Mouse (Mus musculus): ENCODE results near the gene Coro1a. TPM values are rescaled to one million over a fixed set of nuclear protein-coding genes. Genes with fewer than 3 reads are reported as not detected.

Gene Coro1a
- polyA plus RNA-seq, 1 experiment from 2014 or later = 120 TPM

DNA sequence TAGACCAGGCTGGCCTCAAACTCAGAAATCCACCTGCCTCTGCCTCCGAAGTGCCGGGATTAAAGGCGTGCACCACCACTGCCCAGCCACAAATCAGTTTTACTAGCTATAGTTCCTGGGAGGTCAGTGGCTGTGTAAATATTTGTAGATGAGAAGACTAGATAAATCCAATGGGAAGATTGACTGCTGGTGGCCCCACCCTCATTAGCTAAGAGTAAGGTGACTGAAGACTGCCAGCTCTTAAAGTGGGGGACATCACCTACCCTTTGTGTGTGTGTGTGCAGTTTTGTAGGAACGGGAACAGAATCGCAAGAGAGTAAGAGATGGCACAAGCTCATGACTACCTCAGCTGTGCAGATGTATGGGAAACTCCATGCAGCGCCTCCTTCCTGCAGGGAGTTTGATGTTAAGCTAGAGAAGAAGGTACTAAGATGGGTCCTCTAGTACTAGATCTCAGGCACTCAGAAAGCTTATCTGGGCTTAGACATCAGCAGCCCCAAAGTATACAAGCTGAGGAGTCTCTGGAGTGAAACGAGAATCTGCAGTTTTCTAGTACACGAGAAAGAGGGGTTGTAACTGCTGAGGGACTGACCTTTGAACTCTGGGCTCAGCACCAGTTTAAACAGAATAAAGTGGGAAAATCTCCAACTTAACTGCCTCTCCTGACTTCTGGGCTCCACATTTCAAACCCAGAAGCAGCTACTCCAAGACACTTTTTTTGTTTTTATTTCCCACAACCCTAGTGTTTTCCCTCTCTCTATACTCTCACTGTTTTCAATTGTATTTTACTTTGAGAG, 28.8 kb downstream of the Coro1a start:
- no peak overlapping the region for H3K27ac ChIP-seq (replicated peaks)
- no peaks in the 10 kb centered on the region for H3K27me3 ChIP-seq (replicated peaks)
- peaks cover 19% of the 10 kb centered on the region for H3K36me3 ChIP-seq
- no peaks in the 10 kb centered on the region for H3K4me1 ChIP-seq
- H3K9ac ChIP-seq (replicated peaks) = no peak overlapping the region
- 82% methylated on average over 8 of the region's 8 CpGs for WGBS
- no peak overlapping the region for H3K4me3 ChIP-seq (replicated peaks)
- no peak for ATAC-seq (ENCODE audit: low FRiP score)
- no peak overlapping the region for H3K4me2 ChIP-seq
- no peaks in the 10 kb centered on the region for H3K9me3 ChIP-seq (replicated peaks)

DNA sequence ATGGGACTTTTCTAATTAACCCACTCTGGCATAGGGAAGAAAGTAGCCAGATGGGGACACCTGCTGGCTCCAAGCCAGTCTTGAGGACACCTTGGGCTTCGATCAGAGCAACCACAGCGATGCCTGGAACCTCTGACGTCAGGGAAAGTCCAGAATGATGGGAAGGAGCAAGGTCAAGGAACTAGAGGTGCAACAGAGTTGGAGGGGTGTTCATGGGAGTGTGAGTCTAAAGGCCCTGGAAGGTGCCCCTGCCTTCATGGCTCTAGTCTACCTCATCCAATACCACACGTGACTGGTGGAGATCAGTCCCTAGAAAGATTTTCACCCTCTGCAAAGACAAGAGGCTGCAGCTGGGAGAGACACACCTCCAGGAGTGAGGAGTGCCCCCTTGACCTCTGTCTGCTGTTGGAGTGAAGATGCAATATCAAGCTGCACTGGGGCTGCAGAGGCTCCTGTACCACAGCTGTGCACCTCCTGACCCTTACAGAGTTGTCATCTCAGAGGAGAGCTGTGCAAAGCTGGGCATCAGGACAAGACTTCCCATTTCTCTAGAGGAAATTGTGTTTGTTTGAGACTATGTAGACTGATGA, 30.9 kb downstream of the Coro1a start:
- no peaks in the 10 kb centered on the region for H3K9me3 ChIP-seq (replicated peaks)
- no peaks in the 10 kb centered on the region for H3K4me1 ChIP-seq
- H3K27ac ChIP-seq (replicated peaks) = no peak overlapping the region
- WGBS = 84% methylated on average over 4 of the region's 4 CpGs
- peaks cover 32% of the 10 kb centered on the region for H3K36me3 ChIP-seq
- no peak overlapping the region for H3K4me2 ChIP-seq
- no peak overlapping the region for H3K9ac ChIP-seq (replicated peaks)
- no peaks in the 10 kb centered on the region for H3K27me3 ChIP-seq (replicated peaks)
- H3K4me3 ChIP-seq (replicated peaks) = no peak overlapping the region
- no peak for ATAC-seq (ENCODE audit: low FRiP score)

- no peak for ATAC-seq (ENCODE audit: low FRiP score)
- H3K4me1 ChIP-seq = no peaks in the 10 kb centered on the region
Observed at GRCm38 (mm10) chr7:126676207-126676606, 31.4 kb downstream of the Coro1a start, which contains the start of gene Sult1a1. TSS of gene Sult1a1 (minus strand) at chr7:126676432.

DNA sequence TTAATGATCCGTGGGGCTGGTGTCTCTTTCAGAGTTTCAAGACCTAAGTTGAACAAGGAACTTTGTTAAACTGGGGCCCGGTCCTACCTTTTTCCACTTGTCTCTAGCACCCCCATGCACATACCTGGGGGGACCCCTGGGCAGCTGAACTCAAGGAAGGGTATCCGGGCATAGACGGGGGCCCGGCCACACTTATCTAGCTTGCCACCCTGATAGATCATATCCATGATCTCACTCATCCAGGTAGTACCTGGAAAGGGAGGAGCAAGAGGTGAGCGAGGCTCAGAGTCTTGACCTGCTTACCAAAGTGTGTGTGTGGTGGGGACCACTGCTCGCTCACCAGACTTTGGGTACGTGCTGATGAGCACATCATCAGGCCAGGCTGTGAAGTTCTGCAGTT, 32.5 kb downstream of the Coro1a start:
- no peak overlapping the region for H3K4me3 ChIP-seq (replicated peaks)
- no peaks in the 10 kb centered on the region for H3K9me3 ChIP-seq (replicated peaks)
- H3K4me2 ChIP-seq = no peak overlapping the region
- no peak for ATAC-seq (ENCODE audit: low FRiP score)
- no peak overlapping the region for H3K27ac ChIP-seq (replicated peaks)
- H3K9ac ChIP-seq (replicated peaks) = no peak overlapping the region
- H3K36me3 ChIP-seq = peaks cover 43% of the 10 kb centered on the region
- H3K4me1 ChIP-seq = no peaks in the 10 kb centered on the region
- WGBS = 95% methylated on average over 8 of the region's 8 CpGs
- H3K27me3 ChIP-seq (replicated peaks) = no peaks in the 10 kb centered on the region

More at GRCm38 (mm10) chr7:126676207-126676606, 31.4 kb downstream of the Coro1a start, which contains the start of gene Sult1a1:
- Histone ChIP-seq H3K9me3 (replicated peaks) (no peaks in the 10 kb centered on the region), H3K4me3 (replicated peaks) (no peak within 1 kb of the TSS), H3K36me3 (peaks cover 36% of the 10 kb centered on the region), H3K9ac (replicated peaks) (no peak within 1 kb of the TSS), H3K27me3 (replicated peaks) (no peaks in the 10 kb centered on the region), H3K27ac (replicated peaks) (0 out of 2 replicates have a peak within 1 kb of the TSS, but pooled peaks have one; percentile 23), H3K4me2 (no peak within 1 kb of the TSS)
- 71% methylated on average over 1 of the region's 1 CpGs for WGBS

GRCm38 (mm10) chr7:126672111-126672510, 35.5 kb downstream of the Coro1a start:
- H3K4me3 ChIP-seq (replicated peaks) = no peak overlapping the region
- H3K9me3 ChIP-seq (replicated peaks) = no peaks in the 10 kb centered on the region
- H3K36me3 ChIP-seq = peaks cover 50% of the 10 kb centered on the region
- H3K4me1 ChIP-seq = no peaks in the 10 kb centered on the region
- no peaks in the 10 kb centered on the region for H3K27me3 ChIP-seq (replicated peaks)
- H3K4me2 ChIP-seq = no peak overlapping the region
- no peak for ATAC-seq (ENCODE audit: low FRiP score)
- 95% methylated on average over 9 of the region's 9 CpGs for WGBS
- H3K9ac ChIP-seq (replicated peaks) = no peak overlapping the region
- no peak overlapping the region for H3K27ac ChIP-seq (replicated peaks)

DNA sequence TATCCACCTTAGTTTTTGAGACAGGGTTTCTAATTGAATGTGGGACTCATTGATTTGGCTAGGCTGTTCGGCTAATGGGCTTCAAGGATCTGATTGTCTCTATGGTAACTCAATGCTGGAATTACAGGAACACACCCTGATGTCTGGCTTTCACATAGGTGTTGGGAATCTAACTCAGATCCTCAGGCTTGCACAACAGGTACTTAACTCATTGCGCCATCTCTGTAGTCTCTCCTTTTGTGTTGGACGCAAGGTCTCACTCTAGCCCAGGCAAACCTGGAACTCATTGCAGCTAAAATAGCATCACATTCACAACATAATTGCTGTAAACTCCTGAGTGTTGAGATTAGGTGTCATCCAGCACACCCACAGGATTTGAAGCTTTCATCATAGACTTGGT, 37.4 kb downstream of the Coro1a start:
- no peak for ATAC-seq (ENCODE audit: low FRiP score)
- H3K9me3 ChIP-seq (replicated peaks) = no peaks in the 10 kb centered on the region
- H3K27ac ChIP-seq (replicated peaks) = no peak overlapping the region
- peaks cover 57% of the 10 kb centered on the region for H3K36me3 ChIP-seq
- no peaks in the 10 kb centered on the region for H3K27me3 ChIP-seq (replicated peaks)
- no peak overlapping the region for H3K4me3 ChIP-seq (replicated peaks)
- no peak overlapping the region for H3K9ac ChIP-seq (replicated peaks)
- 86% methylated on average over 3 of the region's 3 CpGs for WGBS
- no peaks in the 10 kb centered on the region for H3K4me1 ChIP-seq
- H3K4me2 ChIP-seq = no peak overlapping the region

GRCm38 (mm10) chr7:126668452-126668851, 39.1 kb downstream of the Coro1a start:
- no peak overlapping the region for H3K4me2 ChIP-seq
- no peaks in the 10 kb centered on the region for H3K4me1 ChIP-seq
- 79% methylated on average over 5 of the region's 5 CpGs for WGBS
- H3K27me3 ChIP-seq (replicated peaks) = no peaks in the 10 kb centered on the region
- no peak overlapping the region for H3K27ac ChIP-seq (replicated peaks)
- H3K4me3 ChIP-seq (replicated peaks) = no peak overlapping the region
- no peak for ATAC-seq (ENCODE audit: low FRiP score)
- H3K9ac ChIP-seq (replicated peaks) = no peak overlapping the region
- H3K36me3 ChIP-seq = peaks cover 54% of the 10 kb centered on the region
- no peaks in the 10 kb centered on the region for H3K9me3 ChIP-seq (replicated peaks)

GRCm38 (mm10) chr7:126667495-126668090, 40.0 kb downstream of the Coro1a start:
- Histone ChIP-seq H3K9me3 (replicated peaks) (no peaks in the 10 kb centered on the region), H3K27ac (replicated peaks) (no peak overlapping the region), H3K36me3 (peaks cover 55% of the 10 kb centered on the region), H3K4me1 (no peaks in the 10 kb centered on the region), H3K4me3 (replicated peaks) (no peak overlapping the region), H3K9ac (replicated peaks) (no peak overlapping the region), H3K4me2 (no peak overlapping the region), H3K27me3 (replicated peaks) (no peaks in the 10 kb centered on the region)
- WGBS = 81% methylated on average over 9 of the region's 9 CpGs
- no peak for ATAC-seq (ENCODE audit: low FRiP score)

- Histone ChIP-seq H3K4me1 (no peaks in the 10 kb centered on the region), H3K9me3 (replicated peaks) (no peaks in the 10 kb centered on the region), H3K4me3 (replicated peaks) (no peak overlapping the region), H3K4me2 (no peak overlapping the region), H3K27ac (replicated peaks) (no peak overlapping the region), H3K27me3 (replicated peaks) (no peaks in the 10 kb centered on the region), H3K36me3 (peaks cover 40% of the 10 kb centered on the region), H3K9ac (replicated peaks) (no peak overlapping the region)
- WGBS = 90% methylated on average over 3 of the region's 3 CpGs
- ATAC-seq (ENCODE audit: low FRiP score) = no peak
Observed at GRCm38 (mm10) chr7:126665269-126665668, 42.3 kb downstream of the Coro1a start.

DNA sequence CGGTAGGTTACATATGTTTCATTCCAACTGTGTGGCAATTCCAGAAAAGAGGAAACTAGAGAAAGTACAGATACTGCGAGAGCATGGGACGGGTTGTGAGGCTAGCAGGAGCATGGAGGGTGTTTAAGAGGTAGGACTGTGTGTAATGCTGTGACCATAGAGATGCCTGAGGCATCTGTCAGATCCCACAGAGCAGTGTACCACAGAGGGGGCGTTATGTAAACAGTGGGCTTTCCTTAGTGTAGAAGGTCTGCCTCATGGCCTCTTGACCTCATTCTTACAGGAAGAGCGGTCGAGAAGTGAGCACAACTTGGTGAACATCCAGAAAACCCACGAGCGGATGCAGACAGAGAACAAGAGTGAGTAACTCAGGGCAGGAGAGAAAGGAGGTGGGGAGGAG, 43.9 kb downstream of the Coro1a start:
- Histone ChIP-seq H3K9ac (replicated peaks) (no peak overlapping the region), H3K27me3 (replicated peaks) (no peaks in the 10 kb centered on the region), H3K9me3 (replicated peaks) (no peaks in the 10 kb centered on the region), H3K4me2 (no peak overlapping the region), H3K4me1 (no peaks in the 10 kb centered on the region), H3K36me3 (peaks cover 35% of the 10 kb centered on the region), H3K27ac (replicated peaks) (no peak overlapping the region), H3K4me3 (replicated peaks) (no peak overlapping the region)
- no peak for ATAC-seq (ENCODE audit: low FRiP score)
- WGBS = 81% methylated on average over 8 of the region's 8 CpGs

GRCm38 (mm10) chr7:126659771-126660170, 47.8 kb downstream of the Coro1a start:
- Histone ChIP-seq H3K9me3 (replicated peaks) (no peaks in the 10 kb centered on the region), H3K9ac (replicated peaks) (no peak overlapping the region), H3K4me3 (replicated peaks) (no peak overlapping the region), H3K36me3 (peaks cover 10% of the 10 kb centered on the region), H3K27me3 (replicated peaks) (no peaks in the 10 kb centered on the region), H3K4me1 (no peaks in the 10 kb centered on the region; the same call in 1 of the 2 replicates), H3K4me2 (no peak overlapping the region), H3K27ac (replicated peaks) (no peak overlapping the region)
- no peak for ATAC-seq (ENCODE audit: low FRiP score)
- WGBS = 81% methylated on average over 3 of the region's 3 CpGs

GRCm38 (mm10) chr7:126657522-126657921, 50.1 kb downstream of the Coro1a start:
- Histone ChIP-seq H3K9ac (replicated peaks) (no peak overlapping the region), H3K36me3 (peaks cover 3% of the 10 kb centered on the region; the same call in 1 of the 2 replicates), H3K4me2 (no peak overlapping the region), H3K4me1 (no peaks in the 10 kb centered on the region; the same call in 1 of the 2 replicates), H3K4me3 (replicated peaks) (no peak overlapping the region), H3K27me3 (replicated peaks) (no peaks in the 10 kb centered on the region), H3K9me3 (replicated peaks) (no peaks in the 10 kb centered on the region), H3K27ac (replicated peaks) (peak overlapping the region; percentile 48)
- WGBS = 49% methylated on average over 1 of the region's 1 CpGs
- 0 out of 2 replicates have a peak, but pooled peaks have one; percentile 50 for ATAC-seq (ENCODE audit: low FRiP score)

Measured in neural tube, embryonic 15.5 days (tissue).